Mouse (Mus musculus) thymus, adult 18-20 months (tissue): ENCODE results near the gene Pard3.
"Not testable (repeated sequence)": the region's sequence is repeated elsewhere in the genome, so short reads cannot be mapped to it uniquely, and the experiment has no call there.

Source experiments
- DNase-seq, 2 experiments: peaks; one replicate each; pipeline ENCODE4 v3.0.0; 2022; ENCODE audit warnings: mixed read lengths in 2 of 2

Gene Pard3

GRCm38 (mm10) chr8:127140945-127141344 lies 77.3 kb downstream of the Pard3 start:
- DNase-seq = no peak

- DNase-seq = no peak
Observed at GRCm38 (mm10) chr8:127143641-127144040, 79.9 kb downstream of the Pard3 start.

DNA sequence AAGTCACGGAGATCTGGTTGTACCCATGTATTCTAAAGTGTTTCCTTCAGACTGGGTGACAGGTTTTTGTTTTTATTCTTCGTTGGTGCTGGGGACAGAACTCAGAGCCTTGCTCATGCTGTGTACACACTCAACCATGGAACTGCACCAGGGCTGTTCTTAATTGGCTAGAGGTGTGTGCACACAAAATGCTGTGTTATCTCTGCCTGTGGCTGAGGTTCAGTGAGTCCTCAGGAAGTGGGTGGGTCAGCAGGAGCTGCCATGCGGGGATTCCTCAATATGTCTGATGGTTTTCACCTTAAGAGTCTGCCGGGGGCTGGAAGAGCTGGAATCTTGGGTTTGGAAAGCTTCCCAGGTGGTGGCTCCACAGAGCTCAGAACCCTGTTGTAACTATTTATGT lies 80.9 kb downstream of the Pard3 start:
- DNase-seq = no peak

DNA sequence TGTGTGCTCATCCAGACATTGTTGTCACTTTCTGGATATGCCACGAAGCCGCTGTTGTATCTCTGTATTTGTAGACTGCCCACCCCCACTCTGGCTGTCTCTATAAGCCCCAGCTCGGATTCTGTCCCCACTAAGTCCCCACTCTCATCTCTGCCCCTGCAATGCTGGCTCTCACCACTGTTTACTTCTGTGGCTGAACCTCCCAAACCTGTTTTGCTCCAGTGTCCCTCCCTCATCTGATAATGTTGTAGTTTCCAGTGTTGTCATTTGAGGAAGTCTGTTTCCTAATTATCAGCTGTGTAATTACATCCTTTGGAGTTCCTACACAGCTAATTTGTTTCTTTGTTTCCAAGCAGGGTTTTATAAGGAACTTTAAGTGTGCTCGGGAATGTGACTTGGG lies 81.4 kb downstream of the Pard3 start:
- DNase-seq = no peak

- no peak for DNase-seq
Observed at GRCm38 (mm10) chr8:127146055-127146454, 82.4 kb downstream of the Pard3 start.

DNA sequence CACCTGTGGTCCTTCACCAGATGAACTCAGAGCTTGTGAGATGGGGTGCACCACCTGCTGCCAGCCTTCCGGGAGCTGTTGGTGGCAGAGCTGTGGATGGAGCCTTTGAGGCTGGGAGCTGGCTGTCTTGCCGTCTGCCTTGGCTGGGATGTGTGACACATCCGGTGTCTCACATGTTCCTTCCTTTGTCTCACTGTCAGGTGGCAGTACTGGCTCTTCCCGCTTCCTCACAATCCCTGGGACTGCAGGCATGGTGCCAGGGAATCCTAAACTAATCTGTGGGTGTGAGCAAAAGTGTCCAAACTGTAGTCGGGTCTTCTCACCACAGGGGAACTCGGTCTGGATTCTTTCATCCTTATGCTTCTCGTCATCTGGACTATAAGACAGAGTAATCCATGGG lies 85.1 kb downstream of the Pard3 start:
- no peak for DNase-seq

- DNase-seq = no peak
Observed at GRCm38 (mm10) chr8:127150645-127151044, 87.0 kb downstream of the Pard3 start.

- no peak for DNase-seq
Observed at GRCm38 (mm10) chr8:127151706-127152105, 88.0 kb downstream of the Pard3 start.

DNA sequence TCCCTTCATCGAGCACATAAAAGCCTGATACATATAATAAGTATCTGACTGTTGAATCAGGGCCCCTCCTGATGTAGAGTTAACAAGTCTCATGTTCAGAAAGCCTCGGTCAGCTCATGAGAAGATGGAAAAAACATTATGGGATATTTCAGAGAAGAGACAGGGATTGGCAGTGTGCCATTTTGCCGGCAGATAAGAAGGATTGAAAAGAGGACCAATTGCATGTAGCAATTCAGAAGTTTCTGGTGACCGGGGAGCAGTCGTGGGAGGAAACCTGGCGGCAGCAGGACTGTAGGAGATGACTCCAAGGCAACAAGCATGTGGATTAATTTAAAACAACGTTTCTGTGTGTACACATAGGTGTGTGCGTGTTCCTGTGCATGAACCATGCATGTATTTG lies 93.4 kb downstream of the Pard3 start:
- DNase-seq = no peak

- no peak for DNase-seq
Observed at GRCm38 (mm10) chr8:127159421-127159966, 95.8 kb downstream of the Pard3 start.

DNA sequence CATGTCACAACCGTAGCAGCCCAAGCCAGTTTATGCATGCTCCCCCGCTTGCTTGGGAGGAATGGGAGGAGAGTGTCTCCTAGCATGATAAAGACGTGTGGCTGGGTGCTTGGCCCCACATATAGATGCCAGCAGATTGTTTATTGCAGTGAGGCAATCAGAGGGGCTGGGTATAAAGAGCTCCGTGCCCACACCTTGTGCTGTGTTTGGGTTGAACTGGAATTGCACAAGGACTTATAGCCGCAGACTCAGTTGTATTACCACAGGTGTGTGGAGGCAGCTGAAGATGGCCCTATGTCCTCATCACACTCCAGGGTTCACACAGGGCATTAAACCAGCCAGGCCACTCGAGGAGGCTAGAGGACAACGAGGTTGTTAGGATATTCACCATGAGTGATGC lies 98.2 kb downstream of the Pard3 start:
- DNase-seq = no peak

GRCm38 (mm10) chr8:127162821-127163220 lies 99.1 kb downstream of the Pard3 start:
- DNase-seq = no peak

DNA sequence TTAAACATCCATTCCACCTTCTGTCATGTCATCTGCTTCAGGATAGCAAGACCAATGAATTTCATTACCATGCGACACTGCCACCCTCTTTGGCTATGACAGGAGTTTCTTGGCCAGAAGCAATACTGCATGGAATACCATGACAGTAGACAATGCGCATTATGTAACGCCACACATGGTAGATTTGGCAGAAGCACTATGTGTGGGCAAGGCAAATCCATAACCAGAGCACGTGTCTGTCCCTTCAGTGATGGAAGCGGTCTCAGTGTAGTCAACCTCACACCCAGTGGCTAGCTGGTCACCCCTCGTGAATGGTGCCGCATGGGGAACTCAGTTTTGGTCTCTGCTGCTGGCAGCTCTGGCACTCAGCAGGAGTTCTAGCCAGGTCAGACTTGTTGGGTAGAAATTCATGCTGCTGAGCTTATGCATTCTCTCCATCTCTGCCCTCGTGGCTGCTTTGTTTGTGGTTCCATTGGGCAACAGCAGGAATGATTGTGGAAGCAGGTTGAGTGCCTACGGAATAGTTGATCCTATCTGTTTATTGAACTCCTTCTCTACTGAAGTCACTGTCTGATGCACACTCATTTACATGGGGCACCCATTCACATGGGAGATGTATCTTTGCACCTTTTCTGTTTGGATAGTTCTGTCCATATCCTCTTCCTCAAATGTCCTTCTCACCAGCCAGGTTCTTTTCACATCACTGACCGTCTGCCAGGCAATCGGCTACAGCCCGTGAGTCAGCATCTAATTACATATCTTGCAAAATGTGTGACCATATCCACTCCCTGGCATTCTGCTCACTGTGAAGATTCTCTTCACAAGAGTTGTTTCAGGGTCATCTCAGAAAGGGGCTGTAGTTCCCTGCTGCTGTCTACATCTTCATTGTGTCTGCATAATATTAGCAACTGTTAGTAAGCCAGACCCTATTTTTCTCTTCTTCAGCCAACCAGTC lies 100.9 kb downstream of the Pard3 start:
- DNase-seq = no peak

GRCm38 (mm10) chr8:127168496-127168895 lies 104.8 kb downstream of the Pard3 start:
- no peak for DNase-seq

DNA sequence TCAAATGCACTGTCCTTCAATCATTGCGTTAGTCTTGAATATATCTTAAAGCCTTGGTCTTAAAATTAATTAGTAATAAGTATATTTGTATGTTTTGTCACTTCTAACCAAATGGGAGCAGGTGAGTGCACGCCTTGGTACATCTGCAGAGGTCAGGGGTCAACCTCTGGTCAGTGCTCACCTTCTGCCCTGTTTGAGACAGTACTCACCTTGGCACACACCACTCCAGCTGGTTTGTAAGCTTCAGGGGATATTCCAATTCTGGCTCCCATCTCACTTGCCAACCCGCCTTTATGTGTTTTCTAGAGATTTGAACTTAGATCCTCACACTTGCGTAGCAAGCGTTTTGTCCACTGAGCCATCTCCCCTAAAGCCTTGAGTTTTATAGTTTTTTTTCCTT lies 105.7 kb downstream of the Pard3 start:
- DNase-seq = no peak

DNA sequence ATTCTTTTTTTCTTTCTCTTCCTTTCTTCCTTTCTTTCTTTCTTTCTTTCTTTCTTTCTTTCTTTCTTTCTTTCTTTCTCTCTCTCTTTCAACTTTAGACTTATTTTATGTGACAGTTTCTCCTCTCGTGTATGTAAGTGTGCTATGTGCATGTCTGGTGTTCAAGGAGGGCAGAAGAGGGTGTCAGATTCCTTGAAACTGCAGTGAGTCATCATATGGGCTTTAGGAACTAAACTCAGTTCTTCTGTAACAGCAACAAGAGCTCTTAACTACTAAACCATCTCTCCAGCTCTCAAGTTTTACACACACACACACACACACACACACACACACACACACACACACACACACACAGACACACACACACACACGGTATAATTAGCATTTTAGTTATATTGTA lies 106.7 kb downstream of the Pard3 start:
- not testable (repeated sequence) for DNase-seq

DNA sequence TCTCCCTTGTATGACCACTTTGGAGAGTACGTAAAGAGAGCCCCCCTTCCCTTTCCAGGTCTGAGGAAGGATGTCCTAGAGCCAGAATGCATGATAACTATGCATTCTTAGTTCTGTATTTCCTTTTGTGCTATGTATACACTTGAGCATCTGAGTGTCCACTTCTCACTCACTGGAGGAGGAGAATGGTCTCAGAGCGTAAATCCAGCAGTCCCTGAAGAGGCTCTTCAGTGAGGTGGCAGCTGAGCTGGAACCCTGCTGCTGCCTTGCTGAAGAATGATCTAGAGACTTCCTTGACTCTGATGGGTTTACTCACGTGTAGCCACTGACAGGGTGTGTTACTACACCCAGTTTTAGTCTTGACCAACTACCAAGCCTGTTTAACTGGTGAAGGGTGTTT lies 107.2 kb downstream of the Pard3 start:
- no peak for DNase-seq

GRCm38 (mm10) chr8:127173483-127173882 lies 109.8 kb downstream of the Pard3 start:
- DNase-seq = no peak

- DNase-seq = no peak
Observed at GRCm38 (mm10) chr8:127174411-127174810, 110.7 kb downstream of the Pard3 start.

GRCm38 (mm10) chr8:127175160-127175836 lies 111.6 kb downstream of the Pard3 start:
- no peak for DNase-seq

- no peak for DNase-seq
Observed at GRCm38 (mm10) chr8:127178634-127179033, 114.9 kb downstream of the Pard3 start.

GRCm38 (mm10) chr8:127181246-127181645 lies 117.6 kb downstream of the Pard3 start:
- no peak for DNase-seq

GRCm38 (mm10) chr8:127182065-127182464 lies 118.4 kb downstream of the Pard3 start:
- DNase-seq = no peak

DNA sequence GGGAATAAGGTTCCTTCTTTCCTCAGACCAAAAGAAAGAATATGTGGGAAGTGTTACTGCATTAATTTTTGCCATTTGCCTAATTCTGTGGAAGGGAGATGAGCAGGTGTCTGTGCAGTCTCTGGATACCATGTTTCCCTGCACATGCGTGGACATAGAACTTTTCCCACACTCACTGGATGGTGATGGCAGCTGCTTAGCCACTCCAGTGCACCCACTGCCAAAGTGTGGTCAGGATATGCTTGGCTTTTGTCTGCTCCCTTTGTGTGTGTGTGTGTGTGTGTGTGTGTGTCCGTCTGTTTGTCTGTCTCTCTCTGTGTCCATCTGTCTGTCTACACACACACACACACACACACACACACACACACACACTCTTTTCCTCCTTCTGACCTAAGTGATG lies 119.8 kb downstream of the Pard3 start:
- no peak for DNase-seq
